Mouse (Mus musculus): Measurements from ENCODE around the gene 1700025G04Rik. TPM values are rescaled to one million over a fixed set of nuclear protein-coding genes. Genes with fewer than 3 reads are reported as not detected.

1700025G04Rik gene
- total RNA-seq, 2 experiments from 2014 or later, result 75.9 to 85.4 TPM

DNA sequence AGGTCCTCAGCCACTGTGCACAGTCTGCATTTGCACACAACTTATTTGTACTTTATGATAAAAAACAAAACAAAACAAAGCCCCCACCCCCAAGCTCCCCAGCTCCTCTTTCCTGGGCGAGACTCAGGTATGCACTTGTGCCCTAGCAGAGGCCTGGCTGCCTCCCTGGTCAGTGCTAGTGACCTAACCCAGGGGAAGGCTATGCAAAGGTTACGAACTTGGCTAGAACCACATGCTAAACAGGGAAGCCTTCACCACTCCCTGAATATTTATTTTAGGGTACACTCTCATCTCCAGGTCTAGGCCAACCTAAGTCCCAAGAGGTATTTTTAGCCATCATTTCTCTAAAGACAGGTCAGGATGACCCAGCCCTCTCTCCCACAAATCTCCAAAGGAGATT, 203.8 kb downstream of the 1700025G04Rik start:
- DNase-seq (ENCODE audit: low spot score in 2 of 2), result no peak
- intact Hi-C loops (cut with DNase I), result no loop called here

GRCm38 (mm10) chr1:151881253-151881652, 208.7 kb downstream of the 1700025G04Rik start:
- intact Hi-C loops (cut with DNase I), result no loop called here
- no peak for DNase-seq (ENCODE audit: low spot score in 2 of 2)

DNA sequence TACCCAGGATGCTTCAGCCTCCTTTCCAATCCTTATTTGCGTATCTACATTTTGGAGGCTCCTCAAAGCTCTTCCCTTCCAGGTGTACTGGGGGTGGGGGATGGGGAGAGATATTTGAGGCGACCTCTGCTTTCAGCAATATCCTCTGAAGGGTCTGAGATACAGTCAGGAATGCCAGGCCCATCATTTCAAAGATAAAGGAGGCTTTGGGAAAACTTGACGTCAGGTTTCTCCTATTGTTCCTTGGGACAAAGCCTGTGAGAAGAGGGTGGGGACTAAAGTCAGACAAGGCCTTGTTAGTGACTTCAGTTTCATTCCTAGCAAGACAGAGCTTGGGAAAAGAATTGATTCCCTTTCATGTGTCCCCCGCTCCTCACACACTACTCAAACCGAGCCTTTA, 209.2 kb downstream of the 1700025G04Rik start:
- DNase-seq (ENCODE audit: low spot score in 2 of 2), result no peak
- intact Hi-C loops (cut with DNase I), result no loop called here

- intact Hi-C loops (cut with DNase I), result no loop called here
- no peak for DNase-seq (ENCODE audit: low spot score in 2 of 2)
These were observed 210.0 kb downstream of the 1700025G04Rik start for GRCm38 (mm10) chr1:151879966-151880365.

GRCm38 (mm10) chr1:151879308-151879850, 210.5 kb downstream of the 1700025G04Rik start:
- peak in 1 of 2 experiments; percentile 35 for DNase-seq (ENCODE audit: low spot score in 2 of 2)
- intact Hi-C loops (cut with DNase I), result no loop called here

GRCm38 (mm10) chr1:151878411-151878810, 211.5 kb downstream of the 1700025G04Rik start:
- no peak for DNase-seq (ENCODE audit: low spot score in 2 of 2)
- intact Hi-C loops (cut with DNase I), result no loop called here

DNA sequence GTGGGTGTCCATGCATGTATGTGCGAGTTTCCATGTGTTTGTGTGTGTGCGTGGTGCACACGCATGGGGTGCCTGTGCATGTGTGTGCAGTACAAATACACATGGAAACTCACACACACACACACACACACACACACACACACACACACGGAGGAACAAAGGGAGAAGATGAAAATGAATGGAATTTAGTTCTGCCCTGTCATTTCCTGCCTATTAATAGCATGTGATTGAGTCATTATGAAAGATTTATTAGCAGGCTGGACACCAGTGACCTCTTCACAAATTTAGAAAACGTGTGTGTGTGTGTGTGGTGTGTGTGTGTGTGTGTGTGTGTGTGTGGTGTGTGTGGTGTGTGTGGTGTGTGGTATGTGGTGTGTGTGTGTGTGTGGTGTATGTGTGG, 217.0 kb downstream of the 1700025G04Rik start:
- intact Hi-C loops (cut with DNase I), result no loop called here
- no peak for DNase-seq (ENCODE audit: low spot score in 2 of 2)

GRCm38 (mm10) chr1:151864326-151864725, 225.6 kb downstream of the 1700025G04Rik start:
- no peak for DNase-seq (ENCODE audit: low spot score in 2 of 2)
- intact Hi-C loops (cut with DNase I), result no loop called here

- intact Hi-C loops (cut with DNase I), result no loop called here
- no peak for DNase-seq (ENCODE audit: low spot score in 2 of 2)
These were observed 226.2 kb downstream of the 1700025G04Rik start for GRCm38 (mm10) chr1:151863797-151864147.

GRCm38 (mm10) chr1:151863135-151863796, 226.7 kb downstream of the 1700025G04Rik start:
- DNase-seq (ENCODE audit: low spot score in 2 of 2), result no peak
- intact Hi-C loops (cut with DNase I), result no loop called here

GRCm38 (mm10) chr1:151862109-151862508, 227.8 kb downstream of the 1700025G04Rik start:
- intact Hi-C loops (cut with DNase I), result no loop called here
- DNase-seq (ENCODE audit: low spot score in 2 of 2), result no peak

GRCm38 (mm10) chr1:151861334-151861995, 228.5 kb downstream of the 1700025G04Rik start:
- intact Hi-C loops (cut with DNase I), result no loop called here
- no peak for DNase-seq (ENCODE audit: low spot score in 2 of 2)

DNA sequence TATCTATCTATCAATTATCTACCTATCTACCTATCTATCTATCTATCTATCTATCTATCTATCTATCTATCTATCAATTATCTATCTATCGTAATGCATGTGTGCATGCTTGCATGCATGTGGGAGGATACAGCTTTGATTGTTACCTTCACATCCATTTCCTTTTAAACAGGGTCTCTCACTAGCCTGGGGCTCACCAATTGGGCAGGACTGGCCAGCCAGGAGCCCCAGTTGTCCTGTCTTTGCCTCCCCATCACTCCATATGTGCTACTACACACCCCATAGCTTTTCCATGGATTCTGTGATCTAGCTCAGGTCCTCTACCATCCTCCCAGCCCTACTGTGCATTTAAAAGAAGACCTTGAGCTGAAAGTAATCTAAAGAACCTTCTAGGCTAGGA, 231.5 kb downstream of the 1700025G04Rik start:
- intact Hi-C loops (cut with DNase I), result no loop called here
- no peak for DNase-seq (ENCODE audit: low spot score in 2 of 2)

- DNase-seq (ENCODE audit: low spot score in 2 of 2), result no peak
- intact Hi-C loops (cut with DNase I), result no loop called here
These were observed 234.4 kb downstream of the 1700025G04Rik start for GRCm38 (mm10) chr1:151855561-151855960.

DNA sequence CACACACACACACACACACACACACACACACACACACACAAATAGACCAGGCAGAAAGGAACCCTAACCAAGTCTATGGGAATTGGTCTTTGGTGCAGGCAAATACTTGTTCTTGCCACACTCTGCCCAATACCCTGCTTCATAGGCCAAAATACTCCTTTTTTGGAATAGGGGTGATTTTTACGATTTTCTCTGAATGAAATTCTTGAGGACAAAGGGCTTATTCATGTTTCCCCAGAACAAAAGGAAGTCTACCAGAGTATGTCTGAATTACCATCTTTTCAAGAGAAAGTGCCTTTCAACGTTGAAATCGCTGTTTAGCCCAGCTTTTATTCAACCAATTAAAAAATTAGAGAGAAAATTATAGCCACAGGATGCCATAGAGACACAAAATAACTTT, 237.9 kb downstream of the 1700025G04Rik start:
- intact Hi-C loops (cut with DNase I), result no loop called here
- DNase-seq (ENCODE audit: low spot score in 2 of 2), result no peak

DNA sequence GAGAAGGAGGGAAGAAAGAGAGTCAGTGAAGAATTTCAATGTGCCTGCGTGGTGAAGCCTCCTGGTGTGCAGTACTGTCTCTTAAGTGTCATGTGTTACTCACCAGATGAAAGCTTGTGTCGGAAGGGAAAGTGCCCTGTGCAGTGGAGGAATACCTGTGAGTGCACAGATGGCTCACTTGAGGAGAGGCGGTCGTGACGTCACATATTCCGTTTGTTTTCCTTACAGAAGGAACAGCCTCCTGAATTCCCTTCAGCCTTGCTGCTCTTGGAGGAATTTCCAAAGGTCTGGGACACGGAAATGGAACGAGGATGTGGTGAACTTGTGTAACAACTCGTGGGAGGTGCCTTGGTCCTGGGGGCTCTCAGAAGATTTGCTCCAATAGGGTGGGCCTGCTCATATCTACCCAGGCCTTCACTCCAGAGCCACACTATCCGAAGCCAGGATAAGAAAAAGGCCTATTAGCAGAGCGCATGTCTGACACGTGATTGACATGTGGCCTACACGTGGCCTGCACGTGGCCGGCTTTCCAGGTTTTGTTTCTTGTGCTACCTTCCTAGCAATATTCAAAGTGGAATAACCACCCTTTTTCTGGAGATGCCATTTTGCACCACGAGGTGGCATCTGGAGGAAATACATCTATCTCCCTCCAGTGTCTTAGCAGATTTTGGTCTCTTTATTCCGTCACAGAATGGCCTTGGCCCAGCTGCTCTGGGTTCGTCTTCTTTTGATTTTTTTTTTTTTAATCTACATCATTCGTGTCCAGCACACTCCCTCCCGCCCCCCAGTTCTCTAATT, 238.7 kb downstream of the 1700025G04Rik start:
- no peak for DNase-seq (ENCODE audit: low spot score in 2 of 2)
- intact Hi-C loops (cut with DNase I), result no loop called here

- no peak for DNase-seq (ENCODE audit: low spot score in 2 of 2)
- intact Hi-C loops (cut with DNase I), result loop anchor here (5.0 kb wide), 1 partner anchor 437 kb away; no protein-coding TSS in a partner anchor
These were observed 239.8 kb downstream of the 1700025G04Rik start for GRCm38 (mm10) chr1:151849993-151850608.

DNA sequence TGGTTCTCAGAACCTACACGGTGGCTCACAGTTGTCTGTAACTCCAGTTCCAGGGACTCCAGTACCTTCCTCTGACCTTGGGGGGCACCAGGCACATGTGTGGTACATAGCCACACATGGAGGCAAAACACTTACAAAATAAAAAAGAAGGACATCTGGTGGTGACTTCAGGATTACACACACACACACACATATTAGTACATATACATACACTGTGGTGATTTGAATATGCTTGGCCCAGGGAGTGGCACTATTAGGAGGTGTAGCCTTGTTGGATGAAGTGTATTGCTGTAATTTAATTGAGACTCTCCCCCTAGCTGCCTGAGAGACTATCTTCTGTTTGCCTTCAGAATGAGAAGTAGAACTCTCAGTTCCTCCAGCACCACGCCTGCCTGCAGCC, 241.6 kb downstream of the 1700025G04Rik start:
- intact Hi-C loops (cut with DNase I), result loop anchor here (5.0 kb wide), 1 partner anchor 439 kb away; no protein-coding TSS in a partner anchor
- DNase-seq (ENCODE audit: low spot score in 2 of 2), result no peak

DNA sequence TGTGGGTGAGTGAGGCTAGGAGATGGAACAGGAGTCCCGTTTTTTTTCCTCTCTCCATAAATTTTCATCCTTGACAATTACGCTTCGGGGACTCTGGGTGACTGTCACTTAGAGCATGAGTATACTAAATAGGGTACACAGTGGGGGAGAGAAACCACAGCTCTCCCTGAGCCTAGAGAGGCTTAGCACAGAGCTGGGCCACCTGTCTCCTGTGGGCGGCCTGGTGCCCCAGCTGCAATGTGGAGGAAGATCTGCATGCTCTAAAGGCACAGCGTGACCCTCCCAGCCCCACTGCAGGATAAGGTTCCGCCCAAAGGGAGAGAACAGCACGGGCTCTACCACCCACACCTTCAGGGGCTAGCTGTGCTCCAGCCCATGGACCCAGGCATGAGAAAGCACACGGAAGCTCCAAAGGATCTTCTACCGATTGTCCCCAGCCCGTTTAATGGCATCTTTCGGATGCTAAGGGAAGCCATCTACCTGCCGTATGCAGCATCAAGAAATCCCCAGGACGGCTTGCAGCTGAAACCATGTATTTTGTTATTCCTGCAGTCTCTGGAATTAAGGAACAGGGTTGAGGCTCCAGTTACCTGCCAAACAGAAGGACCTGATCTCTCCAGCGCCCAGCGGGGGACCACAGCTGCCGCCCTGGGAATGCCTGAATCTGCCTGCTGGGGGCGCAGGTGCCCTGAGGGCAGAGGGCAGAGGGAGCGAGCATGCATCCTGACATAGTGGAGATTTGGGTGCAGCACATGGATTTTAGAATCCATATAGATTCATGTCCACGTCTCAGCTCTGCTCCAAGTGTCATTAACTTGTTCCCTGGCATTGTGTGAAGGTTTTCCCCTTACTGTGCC, 243.8 kb downstream of the 1700025G04Rik start:
- DNase-seq (ENCODE audit: low spot score in 2 of 2), result no peak
- intact Hi-C loops (cut with DNase I), result loop anchor here (5.0 kb wide), 1 partner anchor 441 kb away; no protein-coding TSS in a partner anchor
